Mouse (Mus musculus) left cerebral cortex, adult 9 months (tissue): ENCODE measurements at regions not wholly inside any gene's neighbourhood (a gene's known extent, or its start where the extent isn't known, plus 50 kb on each side); places are given as distances from the start of the nearest gene placed in this dataset.
"Not testable (repeated sequence)": the region's sequence is repeated elsewhere in the genome, so short reads cannot be mapped to it uniquely, and the experiment has no call there.

Source experiments
- DNase-seq, 2 experiments: peaks; one replicate each; pipeline ENCODE4 v3.0.0; 2022; ENCODE audit warnings: low spot score in 2 of 2

DNA sequence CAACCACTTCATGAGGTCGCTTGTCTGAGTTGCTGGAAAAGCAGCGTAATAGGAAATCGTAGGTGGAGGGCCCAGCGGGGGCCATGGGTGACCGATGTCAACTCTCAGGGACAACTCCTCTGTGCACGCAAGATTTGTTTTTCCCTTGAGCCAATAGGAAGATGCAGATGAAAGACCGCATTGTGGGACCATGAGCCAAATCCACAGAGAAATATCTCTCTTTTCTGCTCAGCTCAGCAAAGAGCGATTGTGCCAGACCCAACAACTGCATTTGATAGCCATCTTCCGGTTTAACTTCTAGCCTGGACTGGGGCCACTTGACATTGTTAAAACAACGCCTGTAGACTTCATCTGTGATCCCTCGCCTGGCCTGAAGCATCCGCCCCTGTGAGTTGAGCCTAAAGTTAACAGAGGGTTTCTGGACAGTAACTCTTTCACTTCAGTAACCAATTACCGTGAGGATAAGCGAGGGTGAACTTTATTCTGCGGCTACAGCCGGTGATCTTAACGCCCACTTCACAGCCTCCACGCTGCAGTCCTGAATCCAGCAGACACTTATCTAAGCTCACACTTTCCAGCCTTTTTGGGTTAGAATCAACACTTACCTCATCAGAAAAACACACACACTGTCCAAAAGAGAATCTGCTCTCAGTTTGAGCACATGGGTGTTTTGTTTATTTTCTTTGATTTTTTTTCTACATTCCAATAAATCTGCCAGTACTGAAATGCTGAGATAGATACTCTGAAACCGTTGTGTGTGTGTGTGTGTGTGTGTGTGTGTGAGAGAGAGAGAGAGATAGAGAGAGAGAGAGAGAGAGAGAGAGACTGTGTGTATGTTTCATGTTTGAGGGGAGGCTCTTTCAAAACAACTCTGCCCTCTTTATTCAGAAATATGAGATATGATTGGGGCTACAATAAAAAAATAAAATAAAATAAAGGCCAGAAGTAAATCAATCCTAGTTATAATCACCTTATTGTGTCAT, 111.9 kb downstream of the Tomm20 start:
- DNase-seq = no peak

DNA sequence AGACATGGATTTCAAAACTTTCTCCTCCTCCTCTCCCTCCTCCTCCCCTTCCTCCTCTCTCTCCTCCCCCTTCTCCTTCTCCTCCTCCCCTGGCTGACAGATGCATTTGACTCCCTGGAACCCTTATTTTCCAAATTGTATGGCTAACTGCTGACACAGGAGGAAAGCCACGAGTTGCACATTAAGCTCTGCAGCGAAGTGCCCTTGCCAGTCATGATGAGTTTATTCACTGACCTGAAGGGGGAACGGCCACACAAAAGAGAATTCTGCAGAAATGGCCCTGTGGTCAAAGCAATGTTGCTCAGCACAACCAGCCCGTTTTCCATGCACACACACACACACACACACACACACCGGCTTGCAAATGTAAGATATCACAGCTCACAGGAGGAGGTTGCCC, 112.6 kb downstream of the Tomm20 start:
- no peak for DNase-seq

DNA sequence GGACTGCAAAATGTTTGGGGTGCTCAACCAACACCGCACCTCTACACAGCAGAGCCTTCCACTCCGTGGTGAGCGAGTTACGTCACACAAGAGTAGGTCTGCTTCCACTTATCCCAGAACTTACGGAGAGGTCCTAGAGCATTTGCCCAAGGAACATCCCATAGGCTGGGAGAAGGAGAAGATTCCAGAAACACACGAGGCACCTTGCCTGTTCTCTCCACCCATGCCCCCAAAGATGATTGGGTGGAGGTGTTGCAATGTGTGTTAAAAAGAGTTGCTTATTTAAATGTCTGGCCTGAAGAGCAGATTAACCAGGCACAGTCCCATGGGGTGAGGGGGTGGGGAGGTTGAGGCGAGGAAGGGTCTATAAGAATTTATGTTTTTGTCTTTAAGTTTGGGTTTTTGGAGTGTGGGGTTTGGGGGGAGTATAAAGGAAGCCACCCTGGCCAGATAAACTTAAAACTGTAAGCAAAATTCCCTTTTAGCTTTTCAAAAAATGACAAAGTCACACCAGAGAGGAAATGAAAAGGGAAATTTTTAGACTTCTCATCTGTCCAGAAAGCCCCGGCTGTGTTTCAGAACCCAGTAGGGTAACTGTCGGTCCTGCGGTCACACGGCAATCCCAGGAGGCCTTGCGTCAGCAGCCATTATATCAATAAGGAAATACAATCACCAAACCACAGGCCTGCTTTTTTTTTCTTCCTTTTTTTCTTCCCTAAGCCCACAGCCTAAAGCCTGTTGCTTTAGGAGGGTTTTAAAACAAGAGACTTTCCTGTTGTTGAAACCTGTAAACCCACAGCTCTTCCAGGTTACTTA, 113.3 kb downstream of the Tomm20 start:
- DNase-seq = no peak

DNA sequence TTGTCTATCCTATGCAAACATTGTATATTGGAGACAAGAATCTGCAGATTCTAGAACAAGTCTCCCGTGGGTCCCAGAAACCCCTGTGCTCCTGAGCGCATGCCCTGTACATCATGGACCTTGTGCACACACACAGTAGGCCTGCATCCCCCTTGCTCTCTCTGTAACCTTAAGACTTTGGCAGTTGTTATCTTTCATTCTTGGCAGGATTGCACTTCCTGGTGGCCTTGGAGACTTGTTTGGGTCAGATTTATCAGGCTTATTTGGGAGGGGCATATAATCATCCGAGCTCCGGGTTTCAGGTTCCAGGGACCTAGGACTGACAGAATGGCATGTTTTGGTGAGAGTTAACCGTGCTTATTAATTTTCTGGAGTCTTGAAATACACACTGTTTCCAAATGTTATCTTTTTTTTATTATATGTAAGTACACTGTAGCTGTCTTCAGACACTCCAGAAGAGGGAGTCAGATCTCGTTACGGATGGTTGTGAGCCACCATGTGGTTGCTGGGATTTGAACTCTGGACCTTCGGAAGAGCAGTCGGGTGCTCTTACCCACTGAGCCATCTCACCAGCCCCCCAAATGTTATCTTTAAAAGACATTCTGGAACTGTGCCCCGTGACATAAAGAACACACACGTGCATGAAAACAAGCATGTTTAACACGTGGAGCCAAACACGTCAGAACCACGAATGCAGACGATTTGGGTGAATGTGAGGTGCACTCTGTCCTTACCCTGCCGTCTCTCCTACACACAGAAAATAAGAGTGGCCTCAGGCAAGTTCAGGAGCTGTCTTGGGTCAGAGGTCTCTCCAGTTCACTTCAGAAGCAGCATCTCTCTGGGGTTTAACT, 114.1 kb downstream of the Tomm20 start:
- no peak for DNase-seq

DNA sequence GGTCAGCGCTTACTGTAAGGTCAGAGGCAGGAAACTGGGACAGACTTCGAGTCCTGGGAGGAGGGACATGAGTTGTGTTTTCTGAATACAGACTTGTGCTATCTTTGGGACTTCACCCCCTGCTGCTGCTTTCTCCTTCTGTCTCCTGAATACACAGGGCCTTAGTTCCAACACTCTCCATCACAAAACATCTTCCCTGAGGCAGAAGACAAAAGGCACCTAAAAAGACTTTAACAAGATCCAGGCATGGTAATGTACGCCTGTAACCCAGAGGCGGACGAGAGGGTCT, 115.5 kb downstream of the Tomm20 start:
- no peak for DNase-seq

DNA sequence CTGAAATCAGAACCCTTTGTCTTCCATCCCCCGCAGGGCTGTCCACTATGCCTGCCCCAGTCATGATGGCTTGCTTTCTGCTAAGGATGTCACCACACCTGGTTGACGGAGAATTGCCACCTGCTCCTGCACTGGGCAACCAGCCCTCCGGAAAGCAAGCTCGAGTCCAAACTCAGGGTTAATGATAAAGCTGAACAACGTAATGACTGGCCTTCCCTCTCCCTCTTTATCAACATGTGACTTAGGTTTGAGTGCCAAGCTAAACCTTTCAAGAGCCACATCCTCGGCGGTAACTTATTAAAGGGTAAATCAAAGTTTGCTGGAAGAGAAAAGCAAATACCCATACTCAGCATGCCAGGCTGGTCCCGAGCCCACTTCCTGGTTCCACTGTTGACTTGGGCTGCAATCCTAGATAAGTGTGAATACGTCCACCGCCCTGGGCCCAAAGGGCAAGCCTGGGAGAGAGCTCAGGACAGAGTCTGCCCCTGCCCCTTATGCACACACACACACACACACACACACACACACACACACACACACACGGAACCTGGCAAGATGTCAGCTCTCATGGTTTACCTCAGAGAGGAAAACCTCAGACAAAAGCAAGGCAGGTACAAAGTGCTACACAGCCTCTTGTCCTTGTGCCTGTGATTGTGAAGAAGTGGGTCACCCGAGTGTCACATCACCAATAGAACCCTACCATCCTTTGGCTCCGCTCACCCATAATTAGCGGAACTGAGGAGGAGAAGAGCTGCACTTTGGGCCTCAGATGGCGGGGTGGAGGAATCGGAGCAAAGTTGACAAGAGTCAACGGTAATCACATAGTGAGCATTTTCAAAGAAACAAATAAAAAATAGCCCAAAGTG, 116.0 kb downstream of the Tomm20 start:
- DNase-seq = no peak

DNA sequence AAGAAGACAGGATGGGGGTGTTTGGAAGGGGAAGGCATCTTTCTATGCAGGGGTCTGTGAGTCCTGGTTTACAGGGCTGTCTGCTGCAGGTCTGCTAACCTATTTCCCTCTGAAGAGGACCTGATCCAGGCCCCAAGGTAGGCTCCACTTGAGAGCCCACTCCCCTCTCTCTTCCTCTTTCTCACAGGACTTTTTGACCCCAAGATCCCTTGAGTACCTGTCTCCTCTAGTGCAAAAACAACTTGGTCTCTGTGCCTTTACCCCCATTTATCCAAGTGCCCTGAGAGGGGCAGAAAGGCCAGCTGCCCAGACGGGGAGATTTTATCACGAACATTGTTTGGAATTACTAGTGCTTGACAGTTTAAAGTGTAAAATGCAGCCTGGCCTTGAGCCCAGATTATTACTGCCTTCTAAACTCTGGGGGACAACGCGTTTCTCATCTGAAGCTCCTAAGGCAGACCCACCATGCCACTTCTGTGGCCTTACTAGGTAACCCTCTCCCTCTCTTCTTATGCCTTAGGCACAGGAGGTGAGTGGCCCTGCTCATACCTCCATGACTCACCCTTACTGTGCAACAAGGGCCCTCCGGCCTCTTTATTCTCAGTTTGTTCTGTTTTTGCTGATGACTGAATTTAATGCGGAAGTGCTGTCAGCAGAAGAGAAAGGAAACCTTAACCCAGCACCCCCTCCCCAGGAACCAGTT, 117.8 kb downstream of the Tomm20 start:
- no peak for DNase-seq

DNA sequence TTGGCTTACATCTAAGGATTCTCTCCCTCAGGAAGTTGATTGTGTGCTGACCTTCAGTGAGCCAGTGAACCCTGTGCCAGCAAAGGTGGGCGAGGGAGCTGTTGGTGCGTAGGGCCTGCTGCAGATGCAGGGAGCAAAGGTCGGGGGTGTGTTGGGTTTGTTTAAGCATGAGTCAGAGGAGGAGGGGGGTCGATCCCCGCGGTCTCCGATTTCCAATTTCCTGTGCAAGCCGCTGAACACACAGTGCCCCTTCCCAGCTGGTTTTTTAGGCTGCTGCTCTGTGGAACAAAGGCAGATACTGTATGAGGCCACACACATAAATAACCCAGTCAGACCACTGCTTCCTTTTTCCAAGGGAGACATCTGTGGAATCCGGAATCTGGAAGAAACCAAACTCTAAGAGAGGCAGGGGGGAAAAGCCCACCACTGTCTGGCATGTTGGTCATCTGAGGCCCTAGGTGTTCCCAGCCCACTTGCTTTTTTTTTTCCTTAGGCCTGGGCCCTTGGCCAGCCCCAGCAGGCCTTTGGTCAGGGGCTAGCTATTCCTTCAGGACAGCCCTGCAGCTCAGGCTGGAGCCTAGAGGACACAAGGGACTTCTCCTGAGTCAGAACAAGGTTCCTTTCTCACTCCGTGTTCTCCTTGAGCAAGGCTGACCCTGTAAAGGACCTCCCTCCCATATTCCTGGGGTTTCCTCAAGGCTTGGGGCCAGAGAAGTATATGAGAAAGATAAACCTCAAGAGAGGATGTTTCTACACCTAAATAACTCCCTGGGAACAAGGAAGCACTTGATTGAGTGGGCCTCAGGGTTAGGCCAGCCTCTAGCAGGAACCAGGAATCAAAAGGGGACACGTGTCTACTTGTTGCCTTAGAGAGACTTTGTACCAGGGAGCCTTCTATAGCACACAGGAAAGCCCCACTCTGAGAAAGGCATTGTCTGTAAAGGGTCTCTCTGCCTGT, 119.0 kb downstream of the Tomm20 start:
- DNase-seq = no peak

DNA sequence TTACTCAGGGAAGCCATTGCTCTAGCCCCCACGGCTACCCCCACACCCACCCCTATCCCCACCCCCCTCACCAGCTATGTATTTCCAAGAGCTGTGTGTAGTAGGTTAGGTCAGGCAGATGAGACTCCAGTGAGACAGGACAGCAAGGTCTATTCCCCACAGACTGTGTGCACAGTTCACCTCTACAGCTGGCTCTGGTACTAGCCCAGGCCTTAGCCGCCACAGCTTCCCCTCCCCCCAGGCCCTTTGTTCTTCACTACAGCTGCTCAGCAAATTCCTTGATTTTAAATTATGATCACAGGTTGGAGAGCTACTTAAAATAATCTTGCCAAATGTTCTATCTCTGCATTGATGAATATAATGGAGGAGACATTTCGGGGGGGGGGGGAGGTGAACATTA, 119.8 kb downstream of the Tomm20 start:
- no peak for DNase-seq

DNA sequence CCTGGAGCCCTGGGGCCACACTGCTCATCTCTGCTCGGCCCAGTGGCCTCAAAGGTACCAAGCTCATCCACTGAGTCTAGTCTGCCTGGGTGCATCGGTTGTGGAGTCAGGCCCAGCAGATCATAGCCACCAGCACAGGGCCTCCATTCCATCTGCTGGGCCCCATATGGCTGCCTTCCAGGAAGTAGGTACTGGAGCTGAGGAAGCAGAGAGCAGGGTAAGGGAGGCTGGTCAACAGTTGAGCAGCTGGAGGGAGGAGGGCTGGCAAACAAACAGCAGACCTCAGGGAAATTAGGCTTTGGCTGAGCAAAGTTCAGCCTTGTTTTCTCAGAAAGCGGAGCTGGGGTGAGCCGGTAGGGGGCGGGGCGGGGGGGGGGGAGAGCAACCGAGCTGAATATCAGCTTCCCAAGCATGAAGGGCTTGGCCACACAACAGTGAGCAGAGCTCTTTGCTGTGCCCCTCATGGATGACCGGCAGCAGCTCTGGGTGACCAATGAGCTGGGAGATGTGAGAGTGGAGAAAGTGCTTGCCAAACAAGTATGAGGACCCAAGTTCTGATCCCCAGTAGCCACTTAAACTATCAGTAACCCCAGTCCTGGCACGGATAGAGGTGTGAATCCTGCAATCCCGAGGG, 121.0 kb downstream of the Tomm20 start:
- no peak for DNase-seq

DNA sequence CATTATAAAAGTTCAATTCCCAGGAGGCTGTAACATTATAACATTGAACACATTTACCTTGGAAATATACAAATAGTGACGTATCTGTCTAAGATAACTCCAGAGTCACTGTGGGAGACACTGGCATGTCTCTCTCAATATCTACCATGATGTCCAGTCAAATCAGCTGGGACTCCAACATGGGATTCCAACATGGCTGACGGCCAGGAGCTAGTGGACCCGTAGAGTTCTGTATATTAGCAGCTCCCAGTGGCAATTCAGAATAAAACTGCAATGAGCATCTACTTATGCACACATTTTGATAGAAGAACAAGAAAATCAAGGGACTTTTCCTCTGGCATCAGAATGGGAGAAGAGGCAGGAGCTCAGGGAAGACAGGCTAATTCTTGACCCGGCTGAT, 123.4 kb downstream of the Tomm20 start:
- no peak for DNase-seq

DNA sequence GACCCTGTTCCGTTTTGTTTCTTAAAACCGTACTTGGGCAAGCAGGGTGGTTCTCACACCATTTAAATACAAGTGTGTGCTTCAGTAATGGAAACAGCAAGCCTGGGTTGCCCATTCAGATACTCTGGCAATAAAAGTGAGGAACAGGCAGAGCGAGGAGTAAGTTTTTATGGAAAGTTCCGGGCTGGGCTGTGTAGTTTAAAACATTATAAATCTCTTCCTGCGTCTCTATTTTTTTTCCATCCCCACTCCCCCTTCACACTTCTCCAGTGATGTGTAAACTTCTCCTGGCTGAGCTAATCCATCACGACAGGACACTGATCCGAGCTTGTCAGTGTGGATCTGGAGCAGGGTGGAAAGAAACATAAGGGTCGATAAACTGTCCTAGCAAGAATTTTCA, 124.4 kb downstream of the Tomm20 start:
- DNase-seq = no peak

DNA sequence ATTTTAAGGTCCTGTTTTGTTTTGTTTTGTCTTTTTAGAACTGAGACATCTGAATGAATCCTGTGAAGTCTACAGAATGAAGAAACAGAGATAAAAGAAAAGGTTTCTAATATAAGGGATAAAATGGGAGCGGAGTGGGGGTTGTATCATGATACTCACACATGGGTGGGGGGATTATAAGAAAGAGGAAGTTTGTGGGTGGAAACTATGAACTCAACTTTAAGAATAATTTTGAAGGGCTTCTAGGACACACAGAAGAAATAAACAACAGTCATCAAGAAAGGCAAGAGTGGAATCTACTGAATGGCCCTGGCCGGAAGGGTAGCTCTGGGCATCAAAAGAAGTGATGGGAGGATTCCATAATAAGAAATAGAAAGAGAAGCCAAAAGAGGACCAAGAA, 125.1 kb downstream of the Tomm20 start:
- DNase-seq = no peak

DNA sequence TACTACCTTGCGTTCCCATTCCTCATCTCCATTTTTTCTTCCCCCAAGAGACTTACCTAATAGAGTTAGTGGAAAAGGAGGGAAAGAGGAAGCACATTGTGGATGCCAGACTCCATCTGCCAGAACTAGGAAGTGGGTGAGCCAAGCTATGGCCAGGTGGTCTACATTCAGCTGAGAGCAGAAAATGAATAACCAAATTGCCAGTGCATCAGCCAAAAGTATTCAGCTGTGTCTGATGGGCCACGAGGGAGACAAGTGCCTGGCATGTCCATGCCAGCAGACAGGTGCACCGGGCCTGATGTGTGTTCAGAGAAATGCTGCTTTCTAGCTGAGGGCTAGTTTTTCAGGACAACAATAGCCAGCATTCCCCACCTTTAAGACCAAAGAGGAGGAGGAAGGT, 126.4 kb downstream of the Tomm20 start:
- no peak for DNase-seq

DNA sequence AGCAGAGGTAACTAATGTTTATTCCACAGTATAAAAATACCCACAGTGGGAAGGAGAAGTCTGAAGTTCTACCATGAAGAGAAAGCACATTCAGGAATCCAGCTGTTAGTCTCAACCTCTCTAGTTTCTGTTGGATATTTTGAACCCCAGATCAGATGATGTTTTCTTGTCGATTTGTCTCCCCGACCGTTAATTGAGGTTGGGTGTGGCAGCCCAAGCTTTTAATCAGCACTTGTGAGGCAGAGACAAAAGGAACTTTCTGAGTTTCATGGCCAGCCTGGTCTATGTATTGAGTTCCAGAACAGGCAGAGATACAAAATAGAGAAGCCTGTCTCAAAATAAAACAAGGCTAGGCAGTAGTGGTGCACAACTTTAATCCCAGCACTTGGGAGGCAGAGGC, 129.5 kb downstream of the Tomm20 start:
- DNase-seq = no peak

DNA sequence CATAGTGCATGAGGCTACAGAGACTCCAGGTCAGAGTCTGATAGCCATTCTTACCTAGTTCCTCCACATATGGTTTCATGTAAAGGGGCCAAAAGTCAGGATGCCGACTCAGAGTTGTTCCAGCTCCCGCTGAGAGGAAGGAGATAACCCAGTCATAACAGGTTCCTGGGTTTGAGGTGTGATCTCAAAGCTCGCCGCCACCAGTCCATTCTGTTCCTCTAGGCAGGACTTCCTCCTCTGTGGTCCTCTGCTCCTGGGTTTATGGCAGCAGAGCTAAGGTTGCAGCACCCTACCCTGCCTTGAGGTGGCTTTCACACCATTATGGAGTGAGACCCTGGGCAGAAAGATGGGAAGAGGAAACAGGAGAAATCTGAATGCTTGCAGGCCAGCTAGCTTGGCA, 131.2 kb downstream of the Tomm20 start:
- no peak for DNase-seq

DNA sequence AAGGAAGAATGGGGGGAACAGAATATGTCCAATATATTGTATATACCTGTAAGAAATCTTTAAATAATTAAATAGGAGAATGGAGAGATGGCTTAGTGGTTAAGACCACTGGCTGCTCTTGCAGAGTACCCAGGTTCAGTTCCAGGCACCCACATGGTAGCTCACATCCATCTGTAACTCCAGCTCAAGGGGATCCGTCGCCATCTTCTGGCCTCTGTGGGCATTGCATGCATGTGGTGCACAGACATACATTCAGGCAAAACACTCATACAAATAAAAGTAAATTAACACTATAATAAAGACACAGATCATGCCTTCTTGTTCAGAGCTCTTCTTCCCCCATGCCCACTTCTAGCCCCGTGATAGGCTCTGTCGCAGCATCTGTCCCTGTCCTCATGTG, 132.0 kb downstream of the Tomm20 start:
- no peak for DNase-seq

DNA sequence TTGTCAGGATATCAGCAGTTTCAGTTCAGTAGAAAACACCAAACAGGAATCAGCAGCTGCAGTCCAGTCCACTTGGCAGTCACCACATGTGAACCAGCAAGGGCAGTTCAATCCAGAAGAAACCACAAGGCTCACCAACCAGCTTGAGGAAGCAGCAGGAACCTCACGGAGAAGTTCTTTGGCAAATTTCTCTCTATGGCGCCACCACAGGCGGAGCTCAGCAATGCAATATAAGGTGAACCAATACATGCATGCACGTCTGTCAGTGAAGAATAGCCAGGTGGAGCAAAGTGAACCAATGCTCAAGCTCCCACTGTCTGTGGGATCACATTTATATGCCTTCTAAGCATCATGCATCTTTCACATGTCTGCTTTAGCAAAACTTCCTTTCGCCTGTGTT, 132.9 kb downstream of the Tomm20 start:
- no peak for DNase-seq

DNA sequence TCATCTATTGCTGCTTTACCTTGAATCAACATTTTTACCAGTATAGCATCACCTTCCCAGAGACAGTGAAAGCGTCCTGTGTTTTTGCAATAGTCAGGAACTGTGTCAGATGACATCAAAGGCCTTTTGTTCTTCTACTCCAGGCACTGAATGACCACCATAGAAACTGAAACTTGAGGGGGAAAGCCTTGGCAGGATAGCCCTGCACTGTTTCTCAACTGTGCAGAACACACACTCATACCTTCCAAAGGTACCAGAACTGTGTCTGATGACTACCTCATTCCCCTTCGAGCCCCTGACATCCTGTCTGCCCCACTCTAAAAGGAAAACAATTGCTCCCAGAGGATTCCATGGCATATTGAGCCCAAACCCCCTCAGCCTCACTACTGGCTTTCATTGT, 134.3 kb downstream of the Tomm20 start:
- not testable (repeated sequence) for DNase-seq
